Mouse (Mus musculus): ENCODE results near the gene Mpz. TPM values are rescaled to one million over a fixed set of nuclear protein-coding genes. Genes with fewer than 3 reads are reported as not detected.

Mpz gene
- polyA plus RNA-seq, 1 experiment, result 0.34 TPM

DNA sequence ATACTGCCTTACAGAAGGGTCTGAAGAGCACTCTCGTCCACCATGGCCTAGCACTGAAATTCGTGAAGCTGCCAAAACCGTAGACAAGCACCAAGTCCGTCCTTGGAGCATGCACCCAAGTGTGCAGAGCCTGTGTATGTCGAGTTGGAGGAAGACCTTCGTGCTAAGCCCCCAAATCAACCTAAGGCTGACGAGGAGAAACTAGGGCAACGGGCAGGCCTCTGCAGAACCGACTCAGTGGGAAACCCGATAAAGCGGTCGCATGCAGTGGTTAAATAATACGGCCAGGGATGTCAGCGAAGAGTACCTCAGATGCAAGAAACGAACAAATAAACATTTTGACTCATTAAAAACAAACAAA, 39.9 kb upstream of the Mpz start:
- no peak for DNase-seq
- 3% methylated on average over 15 of the region's 15 CpGs for WGBS
- H3K27ac ChIP-seq (ENCODE audit: insufficient read depth, low read length), result peak overlapping the region; percentile 78
- H3K4me1 ChIP-seq (ENCODE audit: control insufficient read depth, insufficient read depth, low read length), result no peaks in the 10 kb centered on the region
- H3K4me3 ChIP-seq (replicated peaks; ENCODE audit: insufficient read depth, low read depth, low read length), result peak overlapping the region; percentile 80
- TF ChIP-seq CTCF (IDR thresholded peaks at IDR 0.05; ENCODE audit: borderline replicate concordance, insufficient read depth, low read depth, low read length) (no peak), POLR2A (IDR thresholded peaks at IDR 0.05; ENCODE audit: borderline replicate concordance, insufficient read depth, low read length) (no peak)
- no peaks in the 10 kb centered on the region for H3K27me3 ChIP-seq (ENCODE audit: control insufficient read depth, insufficient read depth, low read length)

- no peaks in the 10 kb centered on the region for H3K4me1 ChIP-seq (ENCODE audit: control insufficient read depth, insufficient read depth, low read length)
- H3K4me3 ChIP-seq (replicated peaks; ENCODE audit: insufficient read depth, low read depth, low read length), result peak overlapping the region; percentile 80
- under 1% methylated on average over 38 of the region's 38 CpGs for WGBS
- peak; percentile 85 for TF ChIP-seq CTCF (IDR thresholded peaks at IDR 0.05; ENCODE audit: borderline replicate concordance, insufficient read depth, low read depth, low read length)
- TF ChIP-seq POLR2A (IDR thresholded peaks at IDR 0.05; ENCODE audit: borderline replicate concordance, insufficient read depth, low read length), result no peak
- H3K27me3 ChIP-seq (ENCODE audit: control insufficient read depth, insufficient read depth, low read length), result no peaks in the 10 kb centered on the region
- DNase-seq, result peak; percentile 94 to 97
- H3K27ac ChIP-seq (ENCODE audit: insufficient read depth, low read length), result peak overlapping the region; percentile 78
Observed at GRCm38 (mm10) chr1:171111020-171111780, 39.3 kb upstream of the Mpz start.

- Histone ChIP-seq H3K4me3 (replicated peaks; ENCODE audit: insufficient read depth, low read depth, low read length) (peak overlapping the region; percentile 80), H3K4me1 (ENCODE audit: control insufficient read depth, insufficient read depth, low read length) (no peaks in the 10 kb centered on the region), H3K27ac (ENCODE audit: insufficient read depth, low read length) (no peak overlapping the region), H3K27me3 (ENCODE audit: control insufficient read depth, insufficient read depth, low read length) (no peaks in the 10 kb centered on the region)
- peak; percentile 40 to 46 for DNase-seq
- no peak for TF ChIP-seq POLR2A (IDR thresholded peaks at IDR 0.05; ENCODE audit: borderline replicate concordance, insufficient read depth, low read length)
- TF ChIP-seq CTCF (IDR thresholded peaks at IDR 0.05; ENCODE audit: borderline replicate concordance, insufficient read depth, low read depth, low read length), result no peak
- 3% methylated on average over 15 of the region's 15 CpGs for WGBS
Observed at GRCm38 (mm10) chr1:171111781-171112575, 38.5 kb upstream of the Mpz start.

- Histone ChIP-seq H3K27ac (ENCODE audit: insufficient read depth, low read length) (no peak overlapping the region), H3K4me1 (ENCODE audit: control insufficient read depth, insufficient read depth, low read length) (no peaks in the 10 kb centered on the region), H3K27me3 (ENCODE audit: control insufficient read depth, insufficient read depth, low read length) (no peaks in the 10 kb centered on the region), H3K4me3 (replicated peaks; ENCODE audit: insufficient read depth, low read depth, low read length) (no peak overlapping the region)
- no peak for DNase-seq
- TF ChIP-seq CTCF (IDR thresholded peaks at IDR 0.05; ENCODE audit: borderline replicate concordance, insufficient read depth, low read depth, low read length) (no peak), POLR2A (IDR thresholded peaks at IDR 0.05; ENCODE audit: borderline replicate concordance, insufficient read depth, low read length) (no peak)
- WGBS, result 83% methylated on average over 4 of the region's 4 CpGs
Observed at GRCm38 (mm10) chr1:171112986-171113385, 37.5 kb upstream of the Mpz start.

DNA sequence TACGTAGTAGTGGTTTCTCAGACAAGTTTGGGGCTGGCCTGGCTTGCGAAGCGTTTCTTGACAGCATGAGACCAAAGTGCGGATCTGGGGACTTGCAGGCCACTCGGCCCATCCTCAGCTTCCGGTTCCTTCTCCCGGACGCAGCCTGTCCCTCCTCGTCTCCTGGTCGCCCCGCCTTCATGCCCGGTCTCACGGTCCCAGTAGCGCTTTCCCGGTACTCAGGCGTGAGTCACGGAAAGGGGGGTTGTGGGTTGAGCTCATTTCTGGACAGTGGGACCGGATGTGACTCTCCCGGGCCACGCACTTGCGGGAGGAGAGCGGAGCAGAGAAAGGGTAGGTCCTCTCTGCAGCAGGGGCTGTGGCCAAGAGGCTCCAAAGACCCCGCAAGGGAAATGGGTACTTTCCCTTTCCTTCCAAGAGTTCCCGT, 36.6 kb upstream of the Mpz start, which contains the start of gene Cfap126:
Cfap126 (plus strand) TSS at position 46 of the 427 bp plus-strand sequence.
- TF ChIP-seq POLR2A (IDR thresholded peaks at IDR 0.05; ENCODE audit: borderline replicate concordance, insufficient read depth, low read length), result peak; percentile 64; the same call in 1 of the 2 replicates
- TF ChIP-seq CTCF (IDR thresholded peaks at IDR 0.05; ENCODE audit: borderline replicate concordance, insufficient read depth, low read depth, low read length), result no peak
- Histone ChIP-seq H3K4me3 (replicated peaks; ENCODE audit: insufficient read depth, low read depth, low read length) (peak within 1 kb of the TSS; percentile 60), H3K27me3 (ENCODE audit: control insufficient read depth, insufficient read depth, low read length) (no peaks in the 10 kb centered on the region), H3K4me1 (ENCODE audit: control insufficient read depth, insufficient read depth, low read length) (no peaks in the 10 kb centered on the region), H3K27ac (ENCODE audit: insufficient read depth, low read length) (0 out of 2 replicates have a peak within 1 kb of the TSS, but pooled peaks have one; percentile 23)
- DNase-seq, result peak; percentile 80 to 83
- WGBS, result 1% methylated on average over 24 of the region's 24 CpGs

DNA sequence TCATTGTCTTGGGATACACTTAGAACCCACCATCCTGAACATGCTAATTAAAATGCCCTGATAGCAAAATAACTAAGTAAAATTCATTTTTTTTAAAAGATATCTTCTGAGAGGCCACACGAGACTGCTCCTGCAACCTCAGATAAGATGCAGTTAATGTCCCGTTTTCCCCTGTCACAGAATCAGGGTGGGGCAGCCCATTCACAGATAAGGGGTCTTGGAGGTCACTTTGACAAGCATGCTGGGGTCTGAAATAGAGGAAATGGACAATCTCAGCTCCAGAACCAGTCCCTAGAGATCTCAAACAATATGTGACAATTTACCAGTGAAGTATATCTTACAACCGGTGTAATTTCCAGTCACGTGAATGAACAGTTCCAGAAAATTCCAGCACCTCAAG, 34.2 kb upstream of the Mpz start:
- Histone ChIP-seq H3K27ac (ENCODE audit: insufficient read depth, low read length) (no peak overlapping the region), H3K27me3 (ENCODE audit: control insufficient read depth, insufficient read depth, low read length) (no peaks in the 10 kb centered on the region), H3K4me1 (ENCODE audit: control insufficient read depth, insufficient read depth, low read length) (no peaks in the 10 kb centered on the region), H3K4me3 (replicated peaks; ENCODE audit: insufficient read depth, low read depth, low read length) (no peak overlapping the region)
- TF ChIP-seq CTCF (IDR thresholded peaks at IDR 0.05; ENCODE audit: borderline replicate concordance, insufficient read depth, low read depth, low read length) (no peak), POLR2A (IDR thresholded peaks at IDR 0.05; ENCODE audit: borderline replicate concordance, insufficient read depth, low read length) (no peak)
- no peak for DNase-seq
- WGBS, result 88% methylated on average over 4 of the region's 4 CpGs

DNA sequence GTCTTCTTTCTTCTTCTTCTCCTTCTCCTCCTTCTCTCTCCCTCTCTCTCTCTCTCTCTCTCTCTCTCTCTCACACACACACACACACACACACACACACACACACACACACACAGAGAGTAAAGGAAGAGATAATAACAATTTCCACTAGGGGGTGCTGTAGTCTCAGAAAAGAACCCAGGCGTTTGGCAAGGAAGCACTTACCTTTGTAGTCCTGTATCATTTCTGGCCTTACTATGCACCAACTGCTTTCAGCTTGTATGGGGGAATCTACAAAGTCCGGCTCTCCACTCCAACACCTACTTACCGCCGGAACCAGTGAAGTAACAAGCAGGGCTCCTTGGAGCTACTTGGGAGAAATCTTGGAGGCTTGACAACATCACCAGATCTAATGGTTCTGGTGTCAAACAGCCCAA, 32.2 kb upstream of the Mpz start:
- no peaks in the 10 kb centered on the region for H3K4me1 ChIP-seq (ENCODE audit: control insufficient read depth, insufficient read depth, low read length)
- no peak overlapping the region for H3K4me3 ChIP-seq (replicated peaks; ENCODE audit: insufficient read depth, low read depth, low read length)
- TF ChIP-seq CTCF (IDR thresholded peaks at IDR 0.05; ENCODE audit: borderline replicate concordance, insufficient read depth, low read depth, low read length) (peak; percentile 40; the same call in 1 of the 2 replicates), POLR2A (IDR thresholded peaks at IDR 0.05; ENCODE audit: borderline replicate concordance, insufficient read depth, low read length) (no peak)
- 6% methylated on average over 4 of the region's 4 CpGs for WGBS
- peak; percentile 65 to 76 for DNase-seq
- H3K27ac ChIP-seq (ENCODE audit: insufficient read depth, low read length), result no peak overlapping the region
- no peaks in the 10 kb centered on the region for H3K27me3 ChIP-seq (ENCODE audit: control insufficient read depth, insufficient read depth, low read length)

Measured in cerebellum, adult 2 months (tissue).